Comparison of ENCODE assay signal across 17 mouse cellular contexts in the genomic region with DNA sequence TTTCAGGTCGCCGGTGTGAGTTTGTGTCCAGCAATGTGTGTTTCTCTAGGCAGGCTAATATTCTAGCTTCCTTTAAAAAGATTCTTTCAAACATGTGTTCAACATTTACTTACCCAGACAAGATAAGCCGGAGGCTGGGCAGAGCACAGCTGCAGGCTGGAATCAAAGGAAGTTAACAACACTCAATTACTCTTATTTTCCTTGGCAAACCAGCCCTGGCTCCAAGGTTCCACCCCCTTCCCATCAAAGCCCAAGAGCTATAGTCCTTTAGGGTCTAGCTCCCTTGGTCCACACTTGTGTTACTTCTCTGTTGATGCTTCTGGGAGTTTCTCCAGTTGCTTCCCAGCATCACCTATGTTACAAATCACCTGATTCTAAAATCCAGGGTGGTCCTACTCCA. TPM values are rescaled to one million over a fixed set of nuclear protein-coding genes. Genes with fewer than 3 reads are reported as not detected.
DNase-seq lines count a peak whose midpoint lies in the region; ATAC-seq and TF ChIP-seq lines count a peak whose summit lies in the region.
"Had no signal": no experiment of that assay in that cellular context is flagged by ENCODE, and none has a peak within 500 bp of the region (broad histone marks: within the 10 kb centered on the region; RNA-seq: fewer than 3 reads in every experiment).

No protein-coding gene starts in this region.

- H3K27ac ChIP-seq in heart, embryonic 11.5 days (ENCODE audit: low read depth, low read length), result no peak overlapping the region
- H3K27ac ChIP-seq in lung, embryonic 14.5 days (ENCODE audit: low read depth), result peak overlapping the region; percentile 62; the same call in 1 of the 2 replicates
- 0 out of 2 replicates have a peak overlapping the region, but pooled peaks have one; percentile 13 for H3K27ac ChIP-seq in heart, embryonic 15.5 days
- H3K27ac ChIP-seq: forebrain, embryonic 12.5 days; hindbrain, embryonic 14.5 days; midbrain, embryonic 15.5 days; neural tube, embryonic 15.5 days had no signal

- no peaks in the 10 kb centered on the region for H3K27me3 ChIP-seq in heart, embryonic 11.5 days (ENCODE audit: control insufficient read depth, insufficient read depth, low read length)
- H3K27me3 ChIP-seq in lung, embryonic 14.5 days (ENCODE audit: insufficient read depth, low read length), result no peaks in the 10 kb centered on the region
- 0 out of 2 replicates have a peak, but pooled peaks cover 10% of the 10 kb centered on the region for H3K27me3 ChIP-seq in heart, embryonic 15.5 days
- H3K27me3 ChIP-seq: forebrain, embryonic 12.5 days; midbrain, embryonic 15.5 days; neural tube, embryonic 15.5 days had no signal

- ATAC-seq in heart, embryonic 11.5 days (replicated peaks; ENCODE audit: insufficient number of reproducible peaks, low FRiP score, low TSS enrichment), result 0 out of 2 replicates have a peak, but pooled peaks have one; percentile 39
- ATAC-seq in lung, embryonic 14.5 days (ENCODE audit: insufficient read depth), result peak; percentile 89
- peak; percentile 35; the same call in 1 of the 2 replicates for ATAC-seq in heart, embryonic 15.5 days (replicated peaks; ENCODE audit: insufficient number of reproducible peaks, insufficient read depth, low FRiP score, low read depth)
- ATAC-seq: midbrain, embryonic 15.5 days had no signal

- H3K9ac ChIP-seq in heart, embryonic 11.5 days (ENCODE audit: low read depth, low read length), result no peak overlapping the region
- H3K9ac ChIP-seq in lung, embryonic 14.5 days, result no peak overlapping the region
- no peak overlapping the region for H3K9ac ChIP-seq in heart, embryonic 15.5 days
- H3K9ac ChIP-seq: forebrain, embryonic 12.5 days; hindbrain, embryonic 14.5 days; midbrain, embryonic 15.5 days; neural tube, embryonic 15.5 days had no signal

- TF ChIP-seq POLR2A in lung, adult 2 months (IDR thresholded peaks at IDR 0.05; ENCODE audit: borderline replicate concordance, extremely low read depth, low read depth, low read length), result no peak

- no peak for DNase-seq in heart, postnatal 10 days
- DNase-seq in lung, embryonic 14.5 days, result peak; percentile 84
- DNase-seq in lung, adult 2 months, result no peak
- peak; percentile 35 for DNase-seq in lung, postnatal 36 days
- no peak for DNase-seq in adrenal gland, postnatal 14 days
- DNase-seq: adrenal gland, adult 8-10 months; cerebellum, postnatal 10 days; gastrocnemius, postnatal 25 days; liver; spleen, adult 18-20 months; thymus, postnatal 25 days had no signal

- WGBS in heart, embryonic 11.5 days (ENCODE audit: insufficient replicate concordance), result 44% methylated on average over 3 of the region's 3 CpGs
- WGBS in lung, embryonic 14.5 days, result 22% methylated on average over 3 of the region's 3 CpGs
- WGBS in lung, adult 2 months, result 49% methylated on average over 3 of the region's 3 CpGs
- WGBS in heart, embryonic 15.5 days, result 54% methylated on average over 3 of the region's 3 CpGs

- H3K9me3 ChIP-seq in heart, embryonic 11.5 days (replicated peaks; ENCODE audit: control insufficient read depth, low read length), result no peaks in the 10 kb centered on the region
- no peaks in the 10 kb centered on the region for H3K9me3 ChIP-seq in lung, embryonic 14.5 days (ENCODE audit: low read depth, low read length)
- no peaks in the 10 kb centered on the region for H3K9me3 ChIP-seq in heart, embryonic 15.5 days (replicated peaks)
- H3K9me3 ChIP-seq: forebrain, embryonic 12.5 days; midbrain, embryonic 15.5 days; neural tube, embryonic 15.5 days had no signal

- H3K4me3 ChIP-seq in heart, embryonic 11.5 days (ENCODE audit: low read depth, low read length), result no peak overlapping the region
- H3K4me3 ChIP-seq in lung, embryonic 14.5 days (ENCODE audit: low read depth, low read length), result no peak overlapping the region
- H3K4me3 ChIP-seq in lung, adult 2 months (replicated peaks; ENCODE audit: extremely low read depth, low read depth, low read length), result no peak overlapping the region
- H3K4me3 ChIP-seq in heart, embryonic 15.5 days, result no peak overlapping the region
- H3K4me3 ChIP-seq: forebrain, embryonic 12.5 days; midbrain, embryonic 15.5 days; neural tube, embryonic 15.5 days had no signal

- TF ChIP-seq CTCF in lung, embryonic 14.5 days (IDR thresholded peaks at IDR 0.05; ENCODE audit: low read depth), result no peak
- no peak for TF ChIP-seq CTCF in lung, adult 2 months (IDR thresholded peaks at IDR 0.05; ENCODE audit: insufficient read depth, low read length)

- H3K4me2 ChIP-seq in heart, embryonic 11.5 days, result no peak overlapping the region
- peak overlapping the region; percentile 40 for H3K4me2 ChIP-seq in lung, embryonic 14.5 days
- H3K4me2 ChIP-seq in heart, embryonic 15.5 days, result no peak overlapping the region
- H3K4me2 ChIP-seq: forebrain, embryonic 12.5 days; hindbrain, embryonic 14.5 days; midbrain, embryonic 15.5 days; neural tube, embryonic 15.5 days had no signal

- no peaks in the 10 kb centered on the region for H3K36me3 ChIP-seq in heart, embryonic 11.5 days (ENCODE audit: control insufficient read depth, insufficient read depth, low read length)
- no peaks in the 10 kb centered on the region for H3K36me3 ChIP-seq in lung, embryonic 14.5 days (ENCODE audit: insufficient read depth)
- no peaks in the 10 kb centered on the region for H3K36me3 ChIP-seq in heart, embryonic 15.5 days
- H3K36me3 ChIP-seq: forebrain, embryonic 12.5 days; midbrain, embryonic 15.5 days; neural tube, embryonic 15.5 days had no signal

- H3K4me1 ChIP-seq in heart, embryonic 11.5 days (ENCODE audit: control insufficient read depth, insufficient read depth, low read length), result peaks cover 7% of the 10 kb centered on the region; the same call in 1 of the 2 replicates
- H3K4me1 ChIP-seq in lung, embryonic 14.5 days (ENCODE audit: insufficient read depth), result peaks cover 17% of the 10 kb centered on the region
- H3K4me1 ChIP-seq in lung, adult 2 months (ENCODE audit: control insufficient read depth, insufficient read depth, low read length), result no peaks in the 10 kb centered on the region
- H3K4me1 ChIP-seq in heart, embryonic 15.5 days (replicated peaks), result 0 out of 2 replicates have a peak, but pooled peaks cover 4% of the 10 kb centered on the region
- H3K4me1 ChIP-seq: midbrain, embryonic 15.5 days had no signal

- intact Hi-C loops in heart, postnatal 10 days (cut with DNase I), result no loop called here

RNA-seq across cellular contexts. Expression of a gene that starts 6.7 kb away (rescaled TPM):
- 6.4 and 7.1 TPM in 2 replicates for polyA plus RNA-seq in heart, embryonic 11.5 days (2014; fragmentation: Nextera tagmentation; extraction: Ambion mirVana)
- 1 to 10 TPM; 9.4 to 9.8 TPM for total RNA-seq in heart, postnatal 10 days (2021)
- 21.2 and 22.5 TPM in 2 replicates for polyA plus RNA-seq in lung, embryonic 14.5 days (2014; fragmentation: Nextera tagmentation; extraction: Ambion mirVana)
- polyA plus RNA-seq in lung, adult 2 months (2012; rRNA removed), result 19.7 and 20.1 TPM in 2 replicates
- polyA plus RNA-seq in heart, embryonic 15.5 days (2015; fragmentation: Nextera tagmentation; extraction: Ambion mirVana), result 4.8 and 6.5 TPM in 2 replicates
- total RNA-seq in adrenal gland, postnatal 14 days (2021), result 9.3 and 10.1 TPM in 2 replicates

Comparison
In these comparisons a context has a peak if more than half of its experiments do, and no peak if none do; other contexts are left out.
1. DNase-seq: peak in lung, embryonic 14.5 days (single experiment) and lung, postnatal 36 days (single experiment); none in heart, postnatal 10 days (0 of 2), lung, adult 2 months (single experiment) and adrenal gland, postnatal 14 days (single experiment).
2. ATAC-seq: peak in every context shown above with its lines; median percentile 89 in lung, embryonic 14.5 days; 39 in heart, embryonic 11.5 days; 35 in heart, embryonic 15.5 days.